Mouse (Mus musculus) liver, adult 2 months (tissue): ENCODE results near the gene Fars2.

Experiments used
- CTCF ChIP-seq: fragments of 200-500 bp; IDR thresholded peaks from 2 replicates; pipeline ENCODE4 v1.5.1; 2011; ENCODE audit warnings: low read depth, low read length, control low read depth
- POLR2A ChIP-seq: fragments of 200-500 bp; IDR thresholded peaks from 2 replicates; pipeline ENCODE4 v1.6.1; 2011; ENCODE audit warnings: low read length, control low read depth; ENCODE audit not compliant: insufficient read depth; ENCODE audit errors: extremely low read depth

DNA sequence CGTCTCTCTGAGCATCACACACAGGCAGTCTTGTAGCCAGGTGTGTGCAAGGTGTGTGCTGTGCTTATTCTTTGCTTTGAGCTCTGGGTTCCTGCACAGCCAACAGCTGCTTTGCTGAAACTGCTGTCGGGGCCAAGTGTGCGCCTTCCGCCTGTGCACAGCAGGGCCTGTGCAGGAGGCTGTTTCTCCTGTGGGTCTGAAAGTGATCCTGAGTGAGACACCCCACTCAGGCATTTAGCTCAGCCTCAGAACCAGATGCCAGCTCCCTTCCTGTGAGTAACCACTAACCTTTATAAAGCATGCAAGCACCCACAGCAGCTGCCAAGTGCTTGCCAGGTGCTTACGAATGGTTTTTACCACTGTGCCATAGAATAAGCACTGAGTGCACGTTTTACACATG is 249.1 kb downstream of the Fars2 start:
- TF ChIP-seq CTCF (no peak), POLR2A (no peak)
